Mouse (Mus musculus): ENCODE data around the gene Itga3. TPM values are rescaled to one million over a fixed set of nuclear protein-coding genes. Genes with fewer than 3 reads are reported as not detected.

The Itga3 gene
- 1.7 TPM for polyA plus RNA-seq (2017; shearing (Covaris generic))

GRCm38 (mm10) chr11:95076536-95077111 is at the start of gene Itga3:
Itga3 (minus strand) TSS chr11:95076801.

GRCm38 (mm10) chr11:95119990-95120632 is 43.5 kb upstream of the Itga3 start, which contains the start of gene Dlx3:
Dlx3 (plus strand) TSS chr11:95120119.

GRCm38 (mm10) chr11:95041139-95041609 is 35.4 kb downstream of the Itga3 start, which contains the start of gene Pdk2:
Pdk2 (minus strand) TSS chr11:95041354.

GRCm38 (mm10) chr11:95009629-95010014 is 67.0 kb downstream of the Itga3 start, which contains the start of gene Samd14:
Samd14 (plus strand) TSS chr11:95009879.

Other genes starting within 250 kb of the Itga3 start
- 0.54 TPM for gene Col1a1, start 140.6 kb downstream of the Itga3 start, polyA plus RNA-seq (2017; shearing (Covaris generic))
- not detected for gene Hils1, start 109.2 kb downstream of the Itga3 start, polyA plus RNA-seq (2017; shearing (Covaris generic))
- not detected for gene Sgca, start 100.5 kb downstream of the Itga3 start, polyA plus RNA-seq (2017; shearing (Covaris generic))
- 12.6 TPM for gene Ppp1r9b, start 85.8 kb downstream of the Itga3 start, polyA plus RNA-seq (2017; shearing (Covaris generic))
- 0.46 TPM for gene Samd14, start 66.9 kb downstream of the Itga3 start, polyA plus RNA-seq (2017; shearing (Covaris generic))
- 17.3 TPM for gene Pdk2, start 35.4 kb downstream of the Itga3 start, polyA plus RNA-seq (2017; shearing (Covaris generic))
- not detected for gene Dlx3, start 43.3 kb upstream of the Itga3 start, polyA plus RNA-seq (2017; shearing (Covaris generic))
- gene Dlx4, start 69.5 kb upstream of the Itga3 start, polyA plus RNA-seq (2017; shearing (Covaris generic)): not detected
- not detected for gene Tac4, start 184.7 kb upstream of the Itga3 start, polyA plus RNA-seq (2017; shearing (Covaris generic))
- gene Kat7, start 233.4 kb upstream of the Itga3 start, polyA plus RNA-seq (2017; shearing (Covaris generic)): 116 TPM